Mouse (Mus musculus) midbrain, postnatal 0 days (tissue): ENCODE data around the gene Swsap1. TPM values are rescaled to one million over a fixed set of nuclear protein-coding genes. Genes with fewer than 3 reads are reported as not detected.

Source experiments
- ATAC-seq: fragments of 200-750 bp; cut with Nextera tagmentation; 2 replicates; pipeline ENCODE4 v1.8.0; 2017; ENCODE audit warnings: moderate number of reproducible peaks, mild to moderate bottlenecking, moderate TSS enrichment, moderate library complexity; ENCODE audit not compliant: low FRiP score
- DNase-seq: peaks from one replicate; pipeline ENCODE4 v3.0.0-alpha.2; 2015; ENCODE audit warnings: low spot score
- H3K27ac ChIP-seq: fragments of 300-500 bp; sonication (generic); 2 replicates; pipeline ENCODE4 v1.5.1; 2014; ENCODE audit warnings: low read depth, mild to moderate bottlenecking, low read length, mixed read lengths
- H3K27me3 ChIP-seq: fragments of 300-500 bp; sonication (generic); 2 replicates; pipeline ENCODE4 v1.6.1; 2014; ENCODE audit warnings: low read length, control low read depth, mixed read lengths; ENCODE audit not compliant: insufficient read depth
- H3K36me3 ChIP-seq: fragments of 300-500 bp; sonication (generic); 2 replicates; pipeline ENCODE4 v1.6.1; 2014; ENCODE audit warnings: low read length, control low read depth, mixed read lengths; ENCODE audit not compliant: insufficient read depth
- H3K4me1 ChIP-seq: fragments of 300-500 bp; sonication (generic); 2 replicates; pipeline ENCODE4 v1.6.1; 2014; ENCODE audit warnings: mild to moderate bottlenecking, control low read depth, antibody characterized with exemption, low read length, mixed read lengths; ENCODE audit not compliant: insufficient read depth
- H3K4me2 ChIP-seq: fragments of 300-500 bp; sonication (generic); 2 replicates; pipeline ENCODE4 v1.6.1; 2014; ENCODE audit warnings: low read depth, mild to moderate bottlenecking, low read length, mixed read lengths; ENCODE audit not compliant: poor library complexity, severe bottlenecking
- H3K4me3 ChIP-seq: fragments of 300-500 bp; sonication (generic); 2 replicates; pipeline ENCODE4 v1.5.1; 2014; ENCODE audit warnings: low read depth, mild to moderate bottlenecking, low read length, moderate library complexity
- H3K9ac ChIP-seq: fragments of 300-500 bp; sonication (generic); replicated peaks from 2 replicates; pipeline ENCODE4 v1.6.1; 2014; ENCODE audit warnings: mild to moderate bottlenecking, low read length, moderate library complexity, mixed read lengths; ENCODE audit not compliant: poor library complexity, severe bottlenecking
- H3K9me3 ChIP-seq: fragments of 300-500 bp; sonication (generic); 2 replicates; pipeline ENCODE4 v1.6.1; 2016; ENCODE audit warnings: low read length, control low read depth
- CTCF ChIP-seq: IDR thresholded peaks from 2 replicates; pipeline ENCODE4 v1.5.1; 2016; ENCODE audit warnings: antibody characterized with exemption, mild to moderate bottlenecking
- WGBS: fragments of 180-500 bp; shearing (Covaris S2); extraction: QIAGEN DNeasy Blood & Tissue Kit; methylation state at CpG from one replicate; pipeline ENCODE4 v1.1.7; 2014; 5-methylcytosine and 5-hydroxymethylcytosine counted together
- polyA plus RNA-seq: library from polyadenylated mRNA; unstranded; fragments of >200 nt; fragmentation: Nextera tagmentation; extraction: Ambion mirVana; gene quantifications from 2 replicates; pipeline ENCODE4 v1.2.1, GENCODE M21; 2015
- total RNA-seq: library from RNA; depleted of rRNA; stranded (reverse); fragments of >200 nt; gene quantifications from 2 replicates; pipeline ENCODE4 v1.2.3, GENCODE M21; 2014

The Swsap1 gene
- total and polyA plus RNA-seq, 2 experiments from 2014 or later: 8.0 to 38.6 TPM

GRCm38 (mm10) chr9:21918035-21918592 is 37.4 kb upstream of the Swsap1 start, which contains the start of gene Rab3d:
Gene Rab3d (minus strand): TSS chr9:21918192.
- no peaks in the 10 kb centered on the region for H3K9me3 ChIP-seq
- H3K9ac ChIP-seq: peak within 1 kb of the TSS; percentile 73
- 0 out of 2 replicates have a peak, but pooled peaks cover 7% of the 10 kb centered on the region for H3K36me3 ChIP-seq
- H3K27ac ChIP-seq: peak within 1 kb of the TSS; percentile 27
- ATAC-seq: peak; percentile 86
- H3K4me1 ChIP-seq: no peaks in the 10 kb centered on the region
- WGBS: under 1% methylated on average over 36 of the region's 36 CpGs
- TF ChIP-seq CTCF: no peak
- peak within 1 kb of the TSS; percentile 68 for H3K4me3 ChIP-seq
- H3K4me2 ChIP-seq: peak within 1 kb of the TSS; percentile 81
- peak; percentile 95 for DNase-seq
- no peaks in the 10 kb centered on the region for H3K27me3 ChIP-seq

GRCm38 (mm10) chr9:21918692-21919384 is 36.7 kb upstream of the Swsap1 start:
- TF ChIP-seq CTCF: peak; percentile 8; the same call in 1 of the 2 replicates
- Histone ChIP-seq H3K9ac (no peak overlapping the region), H3K9me3 (no peaks in the 10 kb centered on the region), H3K27ac (peak overlapping the region; percentile 26; the same call in 1 of the 2 replicates), H3K36me3 (0 out of 2 replicates have a peak, but pooled peaks cover 7% of the 10 kb centered on the region), H3K4me1 (no peaks in the 10 kb centered on the region), H3K27me3 (no peaks in the 10 kb centered on the region), H3K4me3 (peak overlapping the region; percentile 68), H3K4me2 (peak overlapping the region; percentile 81)
- WGBS: 21% methylated on average over 5 of the region's 5 CpGs
- ATAC-seq (no peak), DNase-seq (no peak)

- no peak overlapping the region for H3K9ac ChIP-seq
- peaks cover 8% of the 10 kb centered on the region; the same call in 1 of the 2 replicates for H3K4me1 ChIP-seq
- no peak overlapping the region for H3K4me3 ChIP-seq
- H3K9me3 ChIP-seq: no peaks in the 10 kb centered on the region
- no peak for DNase-seq
- no peaks in the 10 kb centered on the region for H3K27me3 ChIP-seq
- H3K36me3 ChIP-seq: no peaks in the 10 kb centered on the region
- WGBS: 85% methylated on average over 4 of the region's 4 CpGs
- TF ChIP-seq CTCF: no peak
- no peak overlapping the region for H3K27ac ChIP-seq
- H3K4me2 ChIP-seq: no peak overlapping the region
- ATAC-seq: no peak
Observed at GRCm38 (mm10) chr9:21923036-21923435, 32.5 kb upstream of the Swsap1 start.

- WGBS: 70% methylated on average over 3 of the region's 3 CpGs
- no peak overlapping the region for H3K27ac ChIP-seq
- peaks cover 8% of the 10 kb centered on the region; the same call in 1 of the 2 replicates for H3K4me1 ChIP-seq
- no peak overlapping the region for H3K9ac ChIP-seq
- ATAC-seq: no peak
- no peak overlapping the region for H3K4me3 ChIP-seq
- no peak for TF ChIP-seq CTCF
- H3K27me3 ChIP-seq: no peaks in the 10 kb centered on the region
- no peaks in the 10 kb centered on the region for H3K9me3 ChIP-seq
- H3K4me2 ChIP-seq: no peak overlapping the region
- no peaks in the 10 kb centered on the region for H3K36me3 ChIP-seq
- DNase-seq: no peak
Observed at GRCm38 (mm10) chr9:21923490-21924098, 32.0 kb upstream of the Swsap1 start.

GRCm38 (mm10) chr9:21924099-21924493 is 31.5 kb upstream of the Swsap1 start:
- 63% methylated on average over 6 of the region's 6 CpGs for WGBS
- H3K4me2 ChIP-seq: no peak overlapping the region
- no peak for ATAC-seq

GRCm38 (mm10) chr9:21925034-21925433 is 30.5 kb upstream of the Swsap1 start:
- no peaks in the 10 kb centered on the region for H3K36me3 ChIP-seq

More at GRCm38 (mm10) chr9:21924099-21924493, 31.5 kb upstream of the Swsap1 start:
- H3K9me3 ChIP-seq: no peaks in the 10 kb centered on the region
- no peaks in the 10 kb centered on the region for H3K27me3 ChIP-seq
- peaks cover 8% of the 10 kb centered on the region; the same call in 1 of the 2 replicates for H3K4me1 ChIP-seq
- no peak overlapping the region for H3K9ac ChIP-seq
- no peak overlapping the region for H3K27ac ChIP-seq
- peak; percentile 11 for DNase-seq
- no peak overlapping the region for H3K4me3 ChIP-seq
- no peaks in the 10 kb centered on the region for H3K36me3 ChIP-seq
- TF ChIP-seq CTCF: no peak

More at GRCm38 (mm10) chr9:21925034-21925433, 30.5 kb upstream of the Swsap1 start:
- Histone ChIP-seq H3K27ac (no peak overlapping the region), H3K27me3 (no peaks in the 10 kb centered on the region), H3K9me3 (no peaks in the 10 kb centered on the region), H3K9ac (no peak overlapping the region), H3K4me2 (no peak overlapping the region), H3K4me3 (no peak overlapping the region), H3K4me1 (peaks cover 8% of the 10 kb centered on the region; the same call in 1 of the 2 replicates)
- no peak for DNase-seq
- ATAC-seq: no peak
- TF ChIP-seq CTCF: no peak
- WGBS: 79% methylated on average over 3 of the region's 3 CpGs
